Mouse (Mus musculus): ENCODE measurements at regions not wholly inside any gene's neighbourhood (a gene's known extent, or its start where the extent isn't known, plus 50 kb on each side); places are given as distances from the start of the nearest gene placed in this dataset.

DNA sequence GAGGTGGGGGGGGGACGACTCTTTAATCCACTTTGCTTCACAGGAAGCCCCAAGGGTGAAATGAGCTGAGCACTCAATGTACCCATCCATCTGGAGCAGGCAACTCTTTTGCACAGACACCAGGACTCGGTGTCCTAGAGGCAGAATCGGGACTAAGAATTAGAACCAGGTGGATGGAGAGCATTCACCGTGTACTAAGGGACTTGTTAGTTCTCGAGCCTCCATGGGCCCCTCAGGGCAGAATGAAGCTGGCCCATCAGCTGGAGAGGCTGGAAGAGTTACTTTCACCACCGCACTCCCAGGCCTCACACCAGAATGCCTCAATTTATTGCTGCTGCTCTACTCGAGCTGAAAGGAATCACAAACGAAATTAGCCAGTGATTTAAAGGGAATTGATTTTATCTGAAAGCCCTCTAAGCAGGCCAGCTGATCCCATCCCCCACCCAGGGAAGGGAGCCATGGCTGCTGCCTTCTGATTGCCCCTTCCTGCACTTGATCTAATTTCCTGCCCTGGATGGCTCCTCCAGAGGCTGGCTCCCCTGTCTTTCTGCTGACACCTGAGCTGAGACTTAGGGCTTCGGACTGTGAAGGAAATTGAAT, 66.2 kb upstream of the Otos start:
- no peak for TF ChIP-seq GATA4 (IDR thresholded peaks at IDR 0.05; ENCODE audit: insufficient replicate concordance, low read length)

- no peak for TF ChIP-seq GATA4 (IDR thresholded peaks at IDR 0.05; ENCODE audit: insufficient replicate concordance, low read length)
These were observed 63.7 kb upstream of the Otos start for GRCm38 (mm10) chr1:92712366-92712765.

DNA sequence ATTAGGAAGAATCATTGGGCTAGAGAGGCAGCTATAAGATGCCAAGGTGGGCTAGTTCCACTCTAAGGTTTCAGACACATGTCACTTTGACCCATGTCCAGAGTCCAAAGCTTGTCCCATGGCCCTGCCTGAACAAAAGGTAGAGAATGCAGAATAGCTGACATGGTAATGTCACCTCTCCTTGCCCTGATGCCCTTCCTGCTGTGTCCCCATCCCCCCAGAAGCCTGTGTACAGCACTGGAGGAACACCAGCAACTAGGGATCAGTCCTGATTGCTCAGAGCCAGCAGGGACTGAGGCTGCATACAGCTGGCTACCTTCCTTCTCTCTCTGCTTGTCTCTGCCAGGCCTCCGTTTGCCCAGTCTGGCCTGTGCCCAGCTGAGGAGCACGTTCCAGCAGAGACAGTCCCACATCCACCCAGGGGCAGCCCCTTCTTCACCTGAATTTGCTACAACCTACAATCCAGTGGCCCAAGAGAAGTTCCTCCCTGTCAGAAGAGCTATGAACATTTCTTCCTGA, 61.7 kb upstream of the Otos start:
- TF ChIP-seq GATA4 (IDR thresholded peaks at IDR 0.05; ENCODE audit: insufficient replicate concordance, low read length): no peak; the same call in 1 of the 2 replicates

- no peak for TF ChIP-seq GATA4 (IDR thresholded peaks at IDR 0.05; ENCODE audit: insufficient replicate concordance, low read length)
These were observed 60.7 kb upstream of the Otos start for GRCm38 (mm10) chr1:92709190-92709850.

- no peak for TF ChIP-seq GATA4 (IDR thresholded peaks at IDR 0.05; ENCODE audit: insufficient replicate concordance, low read length)
These were observed 59.6 kb upstream of the Otos start for GRCm38 (mm10) chr1:92707917-92708897.

DNA sequence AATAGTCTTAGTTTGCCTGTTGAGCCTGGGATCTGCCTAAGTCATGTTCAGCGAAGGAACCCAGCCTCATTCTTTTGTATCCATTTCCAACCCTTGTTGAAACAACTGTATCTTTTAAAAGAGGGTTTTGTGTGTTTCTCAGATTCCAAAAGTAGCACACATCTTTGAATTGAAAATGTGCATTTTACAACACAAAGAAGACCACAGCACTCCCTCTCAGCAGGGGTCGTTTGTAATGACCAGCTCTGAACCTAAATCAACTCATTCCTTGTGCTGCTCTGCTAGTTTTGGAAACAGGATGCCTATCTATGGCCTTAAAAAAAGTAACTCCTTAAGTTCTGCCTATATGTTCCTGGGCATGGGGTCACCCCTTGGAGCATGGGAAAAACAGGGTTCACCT, 58.8 kb upstream of the Otos start:
- no peak for TF ChIP-seq GATA4 (IDR thresholded peaks at IDR 0.05; ENCODE audit: insufficient replicate concordance, low read length)

DNA sequence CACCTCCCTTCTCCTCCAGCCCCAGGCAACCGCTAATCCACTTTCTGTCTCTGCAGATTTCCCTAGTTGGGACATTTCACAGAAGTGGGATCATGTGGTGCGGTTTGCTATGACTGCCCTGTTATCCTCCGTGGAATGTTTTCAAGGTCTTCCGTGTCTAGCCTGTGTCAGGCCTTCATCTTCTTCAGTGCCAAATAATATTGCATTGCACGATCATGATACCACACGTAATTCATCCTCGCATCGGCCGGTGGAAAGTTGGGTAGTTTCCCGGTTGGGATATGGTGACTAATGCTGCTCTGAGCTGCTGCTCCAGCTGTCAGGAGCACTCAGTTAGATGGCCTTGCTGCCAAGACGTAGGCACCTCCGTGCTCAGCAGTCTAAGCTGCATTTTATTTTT, 55.3 kb upstream of the Otos start:
- no peak for TF ChIP-seq GATA4 (IDR thresholded peaks at IDR 0.05; ENCODE audit: insufficient replicate concordance, low read length)

- TF ChIP-seq GATA4 (IDR thresholded peaks at IDR 0.05; ENCODE audit: insufficient replicate concordance, low read length): no peak
These were observed 54.6 kb upstream of the Otos start for GRCm38 (mm10) chr1:92703270-92703669.

DNA sequence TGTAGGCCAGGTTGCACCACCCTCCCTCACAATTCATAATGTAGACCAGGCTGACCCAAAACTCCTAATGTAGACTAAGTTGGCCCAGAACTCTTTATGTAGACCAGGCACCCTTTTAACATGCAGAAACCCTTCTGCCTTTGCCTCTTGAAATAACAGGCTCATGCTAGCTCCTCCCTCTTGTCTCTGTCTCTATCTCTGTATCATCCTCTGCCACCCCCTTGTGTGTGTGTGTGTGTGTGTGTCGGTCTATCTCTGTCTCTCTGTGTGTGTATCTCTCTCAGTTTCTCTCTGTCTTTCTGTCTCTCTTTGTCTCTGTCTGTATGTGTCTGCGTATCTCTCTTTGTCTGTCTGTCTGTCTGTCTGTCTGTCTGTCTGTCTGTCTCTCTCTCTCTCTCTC, 51.5 kb upstream of the Otos start:
- no peak for TF ChIP-seq GATA4 (IDR thresholded peaks at IDR 0.05; ENCODE audit: insufficient replicate concordance, low read length)

DNA sequence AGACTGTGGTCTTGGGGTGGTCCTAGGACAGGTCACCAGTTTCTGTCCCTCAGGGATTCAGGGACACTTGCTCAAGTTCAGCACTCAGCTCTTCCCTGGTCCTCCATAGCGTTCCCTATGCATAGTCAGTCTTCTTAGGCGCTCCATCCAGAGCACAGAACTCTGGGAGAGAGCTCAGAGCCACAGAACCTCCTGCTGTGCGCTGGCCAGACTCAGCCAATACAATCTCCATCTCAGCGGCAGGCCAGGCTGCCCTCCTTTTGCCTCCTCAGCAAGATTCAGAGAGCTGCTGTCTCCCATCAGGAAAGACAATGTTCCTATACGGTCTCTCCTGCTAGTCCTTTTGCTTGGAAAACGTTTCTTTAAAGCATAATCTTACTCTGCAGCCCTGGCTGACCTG, 51.1 kb upstream of the Otos start:
- no peak for TF ChIP-seq GATA4 (IDR thresholded peaks at IDR 0.05; ENCODE audit: insufficient replicate concordance, low read length)

DNA sequence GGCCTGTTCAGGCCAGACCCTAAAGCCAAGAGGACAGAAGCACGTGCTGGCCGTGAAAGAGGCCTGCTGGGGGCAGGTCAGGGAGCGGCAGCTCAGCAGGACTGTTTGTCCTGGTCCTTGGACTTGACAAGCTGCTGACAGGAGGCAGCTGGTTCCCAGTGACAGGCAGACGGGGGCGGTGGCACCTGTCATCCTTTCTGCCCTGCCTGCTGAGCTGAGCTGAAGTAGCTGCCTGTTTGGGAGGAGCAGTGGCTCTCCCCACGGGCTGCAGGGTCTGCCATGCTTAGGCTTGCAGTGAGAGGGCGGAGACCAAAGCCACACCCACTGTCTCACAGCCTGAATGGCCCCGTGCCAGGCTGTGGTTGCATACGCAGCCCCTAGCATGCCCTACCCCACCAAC, 50.4 kb upstream of the Otos start:
- TF ChIP-seq GATA4 (IDR thresholded peaks at IDR 0.05; ENCODE audit: insufficient replicate concordance, low read length): no peak

- TF ChIP-seq GATA4 (IDR thresholded peaks at IDR 0.05; ENCODE audit: insufficient replicate concordance, low read length): no peak
These were observed 49.9 kb upstream of the Otos start for GRCm38 (mm10) chr1:92698541-92698940.

All from liver, adult (tissue).